Comparison of ENCODE assay signal across 8 mouse cellular contexts in genomic region chrX:103821832-103822196, GRCm38 (mm10). TPM values are rescaled to one million over a fixed set of nuclear protein-coding genes. Genes with fewer than 3 reads are reported as not detected.
A peak's percentile ranks its signal among the peaks of the same experiment; 100 is the strongest.
DNase-seq lines count a peak whose midpoint lies in the region; ATAC-seq and TF ChIP-seq lines count a peak whose summit lies in the region.

TSS of gene Slc16a2 (minus strand) at chrX:103821983.

- TF ChIP-seq EP300 in liver, embryonic 14.5 days (IDR thresholded peaks at IDR 0.05; ENCODE audit: low read depth), result no peak

- H3K4me3 ChIP-seq in forebrain, embryonic 10.5 days, result peak within 1 kb of the TSS; percentile 61
- peak within 1 kb of the TSS; percentile 68 for H3K4me3 ChIP-seq in heart, embryonic 16.5 days (ENCODE audit: low read length)
- peak within 1 kb of the TSS; percentile 47 to 52 for H3K4me3 ChIP-seq in liver, embryonic 14.5 days (ENCODE audit: insufficient read depth in 1 of 2, low read depth in 2 of 2, low read length in 2 of 2)
- H3K4me3 ChIP-seq in neural tube, embryonic 11.5 days (ENCODE audit: low read depth, low read length), result peak within 1 kb of the TSS; percentile 46
- H3K4me3 ChIP-seq in testis, adult 2 months (ENCODE audit: control insufficient read depth, low read depth, low read length), result peak within 1 kb of the TSS; percentile 71

- peak within 1 kb of the TSS; percentile 82 for H3K4me2 ChIP-seq in heart, embryonic 16.5 days (ENCODE audit: low read depth, low read length)
- peak within 1 kb of the TSS; percentile 47 for H3K4me2 ChIP-seq in liver, embryonic 14.5 days (ENCODE audit: low read depth)
- peak within 1 kb of the TSS; percentile 58 for H3K4me2 ChIP-seq in neural tube, embryonic 11.5 days (ENCODE audit: low read depth)

- H3K4me1 ChIP-seq in forebrain, embryonic 10.5 days, result peaks cover 19% of the 10 kb centered on the region
- H3K4me1 ChIP-seq in heart, embryonic 16.5 days (ENCODE audit: control insufficient read depth, insufficient read depth, low read length), result no peaks in the 10 kb centered on the region
- H3K4me1 ChIP-seq in liver, embryonic 14.5 days (replicated peaks; ENCODE audit: control insufficient read depth in 2 of 2, insufficient read depth in 2 of 2, low read length in 1 of 2), result no peaks in the 10 kb centered on the region
- H3K4me1 ChIP-seq in neural tube, embryonic 11.5 days (ENCODE audit: control insufficient read depth, insufficient read depth, low read length), result no peaks in the 10 kb centered on the region
- H3K4me1 ChIP-seq in testis, adult 2 months (ENCODE audit: control insufficient read depth, insufficient read depth, low read length), result peaks cover 8% of the 10 kb centered on the region; the same call in 1 of the 2 replicates

- peak within 1 kb of the TSS; percentile 73 for H3K9ac ChIP-seq in heart, embryonic 16.5 days (ENCODE audit: low read length)
- H3K9ac ChIP-seq in liver, embryonic 14.5 days (replicated peaks), result no peak within 1 kb of the TSS
- peak within 1 kb of the TSS; percentile 57 for H3K9ac ChIP-seq in neural tube, embryonic 11.5 days (ENCODE audit: low read length)

- TF ChIP-seq POLR2A in testis, adult 2 months (IDR thresholded peaks at IDR 0.05; ENCODE audit: control insufficient read depth, low read depth, low read length), result no peak

- no peaks in the 10 kb centered on the region for H3K9me3 ChIP-seq in forebrain, embryonic 10.5 days
- H3K9me3 ChIP-seq in heart, embryonic 16.5 days (replicated peaks; ENCODE audit: control insufficient read depth, low read length), result 0 out of 2 replicates have a peak, but pooled peaks cover 4% of the 10 kb centered on the region
- no peaks in the 10 kb centered on the region for H3K9me3 ChIP-seq in liver, embryonic 14.5 days (ENCODE audit: control insufficient read depth, low read length)
- no peaks in the 10 kb centered on the region for H3K9me3 ChIP-seq in neural tube, embryonic 11.5 days (ENCODE audit: control insufficient read depth, low read length)

- ATAC-seq in heart, embryonic 16.5 days (replicated peaks; ENCODE audit: extremely low read depth, insufficient read depth, low FRiP score), result peak; percentile 86
- peak; percentile 48; the same call in 1 of the 2 replicates for ATAC-seq in liver, embryonic 14.5 days (ENCODE audit: insufficient read depth)
- peak; percentile 90 for ATAC-seq in neural tube, embryonic 11.5 days (ENCODE audit: insufficient read depth, low FRiP score, low TSS enrichment)

- no peaks in the 10 kb centered on the region for H3K36me3 ChIP-seq in forebrain, embryonic 10.5 days (replicated peaks)
- no peaks in the 10 kb centered on the region for H3K36me3 ChIP-seq in heart, embryonic 16.5 days (ENCODE audit: control insufficient read depth, insufficient read depth)
- H3K36me3 ChIP-seq in liver, embryonic 14.5 days (replicated peaks; ENCODE audit: control insufficient read depth, insufficient read depth, low read depth), result no peaks in the 10 kb centered on the region
- no peaks in the 10 kb centered on the region for H3K36me3 ChIP-seq in neural tube, embryonic 11.5 days (ENCODE audit: control insufficient read depth, insufficient read depth, low read length)
- no peaks in the 10 kb centered on the region for H3K36me3 ChIP-seq in testis, adult 2 months (ENCODE audit: control insufficient read depth, insufficient read depth, low read length)

- H3K27ac ChIP-seq in forebrain, embryonic 10.5 days, result peak within 1 kb of the TSS; percentile 86
- H3K27ac ChIP-seq in heart, embryonic 16.5 days (ENCODE audit: low read length), result peak within 1 kb of the TSS; percentile 87
- no peak within 1 kb of the TSS for H3K27ac ChIP-seq in liver, embryonic 14.5 days
- 0 out of 2 replicates have a peak within 1 kb of the TSS, but pooled peaks have one; percentile 49 for H3K27ac ChIP-seq in neural tube, embryonic 11.5 days (ENCODE audit: low read depth, low read length)
- no peak within 1 kb of the TSS for H3K27ac ChIP-seq in testis, adult 2 months (ENCODE audit: control insufficient read depth, insufficient read depth, low read depth, low read length)

- no peak for TF ChIP-seq CTCF in liver, embryonic 14.5 days (IDR thresholded peaks at IDR 0.05; ENCODE audit: low read depth)
- no peak for TF ChIP-seq CTCF in testis, adult 2 months (IDR thresholded peaks at IDR 0.05; ENCODE audit: control insufficient read depth, insufficient read depth, insufficient replicate concordance, low read depth, low read length)

- 19% methylated on average over 16 of the region's 17 CpGs for WGBS in forebrain, embryonic 10.5 days
- WGBS in heart, embryonic 16.5 days, result 9% methylated on average over 17 of the region's 17 CpGs
- WGBS in liver, embryonic 14.5 days (ENCODE audit: insufficient replicate concordance), result 9% methylated on average over 17 of the region's 17 CpGs
- 11% methylated on average over 10 of the region's 17 CpGs for WGBS in neural tube, embryonic 11.5 days

- DNase-seq in B cell, adult 2 months, result peak; percentile 44 to 49
- DNase-seq in adrenal gland, postnatal 4 days (ENCODE audit: low spot score in 2 of 2), result peak in 1 of 2 experiments; percentile 20
- peak; percentile 72 for DNase-seq in forebrain, embryonic 10.5 days (ENCODE audit: extremely low spot score, low spot score)
- DNase-seq in kidney, postnatal 14 days, result peak; percentile 78
- DNase-seq in liver, embryonic 14.5 days (ENCODE audit: low read depth in 3 of 3, low spot score in 3 of 3), result no peak
- DNase-seq in neural tube, embryonic 11.5 days (ENCODE audit: low spot score), result peak; percentile 81

- peaks cover 96% of the 10 kb centered on the region for H3K27me3 ChIP-seq in forebrain, embryonic 10.5 days (ENCODE audit: poor library complexity, severe bottlenecking)
- H3K27me3 ChIP-seq in heart, embryonic 16.5 days (ENCODE audit: control insufficient read depth, insufficient read depth, low read length), result peaks cover 47% of the 10 kb centered on the region
- peaks cover 12% of the 10 kb centered on the region for H3K27me3 ChIP-seq in liver, embryonic 14.5 days (ENCODE audit: control insufficient read depth, insufficient read depth, low read length)
- H3K27me3 ChIP-seq in neural tube, embryonic 11.5 days (ENCODE audit: control insufficient read depth, insufficient read depth, low read length), result peaks cover 32% of the 10 kb centered on the region
- no peaks in the 10 kb centered on the region for H3K27me3 ChIP-seq in testis, adult 2 months (ENCODE audit: control insufficient read depth, insufficient read depth, low read length)

RNA-seq across cellular contexts. Expression of gene Slc16a2, which starts in this region (rescaled TPM):
- 10 to 100 TPM; 31.8 to 43.1 TPM for total RNA-seq in adrenal gland, postnatal 4 days (2021)
- 17.1 and 18.0 TPM in 2 replicates for polyA plus RNA-seq in forebrain, embryonic 10.5 days (2016; fragmentation: Nextera tagmentation; extraction: Ambion mirVana)
- 19.9 and 20.6 TPM in 2 replicates for polyA plus RNA-seq in heart, embryonic 16.5 days (2015; fragmentation: Nextera tagmentation; extraction: Ambion mirVana)
- polyA plus RNA-seq in liver, embryonic 14.5 days (2012; rRNA removed), result 4.2 and 5.2 TPM in 2 replicates
- 7.5 and 8.2 TPM in 2 replicates for polyA plus RNA-seq in liver, embryonic 14.5 days (2014; fragmentation: Nextera tagmentation; extraction: Ambion mirVana)
- polyA plus RNA-seq in neural tube, embryonic 11.5 days (2014; fragmentation: Nextera tagmentation; extraction: Ambion mirVana), result 15.5 and 16.3 TPM in 2 replicates
- polyA plus RNA-seq in testis, adult 2 months (2012; rRNA removed), result 1.7 and 2.8 TPM in 2 replicates

Comparison
In these comparisons a context has a peak if more than half of its experiments do, and no peak if none do; other contexts are left out.
1. DNase-seq: peak in B cell, adult 2 months (2 of 2), forebrain, embryonic 10.5 days (single experiment), kidney, postnatal 14 days (single experiment) and neural tube, embryonic 11.5 days (single experiment); none in liver, embryonic 14.5 days (0 of 3).
2. H3K27ac ChIP-seq: peak in forebrain, embryonic 10.5 days (single experiment), heart, embryonic 16.5 days (single experiment) and neural tube, embryonic 11.5 days (single experiment); none in liver, embryonic 14.5 days (single experiment) and testis, adult 2 months (single experiment).
3. Peak in every context shown above with its lines, with median percentiles within 50 percentile points of each other: H3K4me3 ChIP-seq, ATAC-seq and H3K4me2 ChIP-seq.